Mouse (Mus musculus): ENCODE results near the gene Rims1.

Rims1 gene

GRCm38 (mm10) chr1:22579470-22579869, 226.3 kb downstream of the Rims1 start:
- no peak for DNase-seq (ENCODE audit: low read depth)

DNA sequence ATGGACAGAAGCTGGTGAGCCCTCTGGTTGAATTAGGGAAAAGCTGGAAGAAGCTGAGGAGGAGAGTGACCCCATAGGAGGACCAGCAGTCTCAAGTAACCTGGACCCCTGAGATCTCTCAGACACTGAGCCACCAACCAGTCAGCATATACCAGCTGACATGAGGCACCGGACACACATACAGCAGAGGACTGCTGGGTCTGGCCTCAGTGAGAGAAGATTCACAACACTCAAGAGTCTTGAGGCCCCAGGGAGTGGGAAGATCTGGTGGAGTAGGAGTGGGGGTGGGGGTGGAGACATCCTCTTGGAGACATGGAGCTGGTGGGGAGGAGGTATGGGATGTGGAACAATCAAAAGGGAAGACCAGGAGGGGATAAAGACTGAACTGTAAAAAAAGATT, 233.1 kb downstream of the Rims1 start:
- DNase-seq (ENCODE audit: low read depth): no peak

DNA sequence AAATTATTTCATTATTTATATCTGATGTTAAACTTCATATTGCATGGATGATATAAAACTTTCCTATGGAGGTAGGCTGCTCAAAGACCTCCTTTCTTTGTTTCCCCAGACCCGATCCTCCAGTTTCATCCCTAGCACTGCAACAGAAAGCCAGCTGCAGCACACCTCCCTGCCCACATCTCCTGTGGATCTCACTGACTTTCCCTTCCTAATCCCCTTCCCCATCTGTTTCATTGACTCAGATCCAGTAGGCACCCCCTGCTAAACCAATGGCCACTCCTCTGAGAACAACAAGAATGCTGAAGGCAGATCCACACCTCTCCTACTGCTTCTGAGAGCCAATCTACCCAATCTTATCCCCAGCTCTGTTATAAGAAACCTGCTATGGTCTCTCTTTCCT, 259.5 kb downstream of the Rims1 start:
- DNase-seq (ENCODE audit: low read depth): no peak

DNA sequence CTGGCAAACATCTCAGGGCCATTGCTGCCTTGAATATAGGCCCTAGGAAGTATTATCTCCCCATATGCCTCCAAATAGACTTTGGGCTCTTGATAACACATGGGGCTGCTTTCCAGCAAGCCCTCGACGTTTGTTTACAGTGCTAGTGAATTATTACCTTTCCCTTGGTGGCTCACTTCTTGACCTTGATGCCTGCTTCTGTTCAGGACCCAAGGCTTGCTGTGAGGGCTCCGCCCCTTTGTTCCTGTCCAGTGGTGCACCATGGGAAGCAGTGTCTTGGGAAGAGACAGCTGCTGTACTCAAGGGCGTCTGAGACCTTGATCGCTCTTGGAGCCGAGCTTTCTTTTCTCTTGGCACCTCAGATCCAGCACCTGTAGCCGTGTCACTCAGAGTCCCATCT, 267.7 kb downstream of the Rims1 start:
- no peak for DNase-seq (ENCODE audit: low read depth)

DNA sequence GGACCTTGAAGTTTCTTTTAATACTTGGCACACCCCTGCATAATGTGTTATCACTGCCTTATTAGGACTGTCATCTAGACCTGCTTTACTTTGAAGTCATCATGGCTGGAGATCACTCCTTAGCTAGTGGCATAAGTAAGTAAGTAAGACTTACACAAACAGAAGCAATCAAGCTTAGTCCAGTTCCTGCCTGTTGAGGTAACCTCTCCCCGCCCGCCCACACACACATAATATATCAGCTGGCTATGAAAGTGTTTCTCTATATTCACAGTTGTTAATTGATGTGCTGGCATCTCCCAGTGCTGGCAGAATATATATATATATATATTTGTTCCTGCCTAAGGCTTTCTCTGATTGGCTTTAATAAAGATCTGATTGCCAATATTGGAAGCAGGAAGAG, 269.0 kb downstream of the Rims1 start:
- DNase-seq (ENCODE audit: low read depth): no peak

DNA sequence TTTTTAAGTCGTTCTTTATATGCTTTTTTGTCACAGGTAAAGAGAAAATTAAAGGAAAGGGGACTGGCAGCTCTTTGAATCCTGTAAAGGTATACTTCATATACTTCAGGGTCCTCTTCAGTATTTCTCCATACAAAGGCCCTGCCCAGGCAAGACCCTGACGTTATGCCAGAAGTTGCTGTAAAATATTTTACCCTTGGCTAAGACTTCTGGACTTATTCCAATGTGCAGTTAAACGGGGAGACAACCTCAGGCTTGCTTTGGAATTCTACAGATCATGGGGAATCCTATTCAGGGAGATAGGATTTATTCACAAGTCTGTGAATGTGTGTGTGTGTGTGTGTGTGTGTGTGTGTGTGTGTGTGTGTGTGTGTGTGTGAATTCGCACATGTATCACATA, 270.7 kb downstream of the Rims1 start:
- DNase-seq (ENCODE audit: low read depth): no peak

- no peak for DNase-seq (ENCODE audit: low read depth)
Observed at GRCm38 (mm10) chr1:22533146-22534096, 272.4 kb downstream of the Rims1 start.

DNA sequence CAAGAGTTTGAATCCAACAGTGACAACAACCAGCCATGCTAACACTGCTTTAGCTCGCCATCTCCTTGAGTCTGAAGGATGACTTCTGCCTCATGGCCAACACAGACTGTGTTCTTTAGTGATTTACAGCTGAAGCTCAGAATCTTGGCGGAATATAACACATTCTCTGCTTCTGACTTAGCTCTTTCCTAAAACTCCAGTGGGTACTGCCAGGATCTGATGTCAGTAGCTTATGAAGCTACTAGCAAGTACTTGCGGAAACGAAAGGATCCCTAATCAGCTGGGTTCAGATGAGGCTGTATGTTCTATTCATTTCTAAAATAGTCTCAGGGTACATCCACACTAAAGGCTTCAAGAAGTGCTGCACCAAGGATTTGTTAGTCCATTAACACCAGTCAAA, 290.7 kb downstream of the Rims1 start:
- no peak for DNase-seq (ENCODE audit: low read depth)

DNA sequence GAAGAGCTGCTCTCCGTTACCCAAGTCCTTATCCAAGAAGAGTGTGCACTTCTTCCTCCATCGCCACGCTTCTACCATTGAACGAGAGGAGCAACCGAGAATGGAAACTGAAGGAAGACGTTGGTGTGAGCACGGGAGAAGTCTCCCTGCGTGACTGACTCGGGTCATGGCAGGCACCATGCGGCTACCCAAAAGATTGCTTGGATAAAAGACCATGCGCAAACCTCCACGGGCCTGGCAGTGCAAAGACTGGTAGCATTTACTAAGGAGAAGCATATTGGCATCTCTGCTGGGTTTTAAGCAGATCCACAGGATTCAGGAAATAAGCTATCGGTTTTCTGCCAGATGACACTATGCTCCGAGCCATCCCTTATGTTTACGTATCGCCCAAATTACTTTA, 293.4 kb downstream of the Rims1 start:
- no peak for DNase-seq (ENCODE audit: low read depth)

DNA sequence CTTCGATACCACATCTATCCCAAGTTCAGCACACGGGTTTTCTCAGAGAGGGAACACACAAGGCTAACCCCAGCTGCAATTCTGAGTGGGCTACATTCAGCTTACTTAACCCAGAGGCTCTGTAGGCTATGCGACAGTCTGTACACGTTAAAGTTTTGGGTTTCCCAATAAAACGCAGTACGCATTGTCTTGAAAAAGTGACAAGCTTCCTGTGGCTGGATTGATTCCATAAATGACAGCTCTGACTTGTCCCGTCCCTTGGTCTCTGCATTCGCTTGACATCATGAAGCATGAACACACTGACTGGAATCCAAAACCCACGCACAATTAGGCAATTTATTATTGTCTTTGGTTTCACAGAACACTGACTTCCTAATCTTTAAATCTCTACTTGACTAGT, 294.2 kb downstream of the Rims1 start:
- no peak for DNase-seq (ENCODE audit: low read depth)

DNA sequence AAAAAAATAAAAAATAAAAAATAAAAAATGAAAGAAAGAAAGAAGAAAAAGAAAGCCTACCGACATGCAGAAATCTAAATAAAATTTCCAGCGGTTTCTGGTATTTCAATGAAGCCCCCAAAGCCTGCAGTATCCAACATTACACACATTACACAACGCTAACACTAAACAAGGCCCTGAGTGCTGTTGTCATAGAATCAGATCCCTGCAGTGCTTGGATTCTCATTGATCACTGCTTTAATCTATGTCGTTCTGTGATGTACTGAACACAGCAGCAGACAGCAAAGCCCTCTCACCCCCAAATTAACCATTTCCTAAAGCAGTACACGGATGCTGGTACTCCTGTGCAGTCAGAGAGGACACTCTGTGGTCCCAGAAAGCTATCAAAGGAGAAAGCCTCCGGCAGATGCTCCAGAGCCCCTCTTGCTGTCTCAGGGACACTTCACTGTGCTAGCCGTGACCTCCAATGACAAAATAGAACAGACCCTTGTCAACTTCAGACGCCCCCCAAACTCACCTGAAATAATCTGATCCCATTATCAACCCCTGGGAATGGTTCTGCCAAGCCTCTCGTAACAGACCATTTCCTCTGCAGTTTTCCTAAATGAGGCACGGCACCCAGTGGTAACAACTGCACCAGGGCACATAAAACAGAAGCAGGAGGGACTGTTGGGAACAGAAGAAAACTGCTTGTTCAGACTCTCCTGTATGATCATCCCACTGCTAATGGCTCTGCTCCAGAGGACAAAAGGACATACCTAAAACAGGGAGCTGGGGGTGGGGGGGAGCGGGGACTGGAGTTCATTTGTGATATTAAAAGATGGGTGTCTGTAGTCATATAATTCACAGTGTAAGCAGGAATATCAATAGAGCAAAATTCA, 296.8 kb downstream of the Rims1 start:
- DNase-seq (ENCODE audit: low read depth): no peak

DNA sequence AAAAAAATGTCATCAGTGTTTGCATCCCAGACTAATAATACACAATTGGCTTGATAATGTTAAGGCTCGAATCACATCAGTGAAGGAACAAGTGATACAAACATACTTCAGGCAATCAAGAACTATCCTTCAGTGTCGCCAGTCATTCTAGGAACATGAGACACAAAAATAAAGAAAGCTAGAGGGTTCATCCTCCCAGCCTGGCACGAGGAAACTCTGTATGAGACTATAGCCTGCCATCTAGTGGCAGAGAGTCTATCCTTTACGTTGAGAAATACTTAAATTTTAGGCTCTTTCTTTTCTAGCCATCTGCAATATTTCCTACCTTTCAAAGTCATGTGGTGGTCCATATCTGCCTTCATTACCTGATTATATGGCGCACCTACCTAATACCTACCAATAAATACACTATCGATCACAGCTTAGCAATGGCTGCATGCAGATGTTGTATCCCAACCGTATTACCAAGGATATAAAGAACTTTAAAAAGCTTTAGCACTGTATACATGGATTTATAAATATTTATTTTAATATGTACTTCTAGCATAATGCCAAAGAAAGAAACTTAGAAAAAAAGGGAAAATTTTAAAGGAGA, 318.4 kb downstream of the Rims1 start:
- DNase-seq (ENCODE audit: low read depth): peak; percentile 38

- DNase-seq (ENCODE audit: low read depth): no peak
Observed at GRCm38 (mm10) chr1:22476220-22476619, 329.6 kb downstream of the Rims1 start.

GRCm38 (mm10) chr1:22467033-22467432, 338.8 kb downstream of the Rims1 start:
- no peak for DNase-seq (ENCODE audit: low read depth)

DNA sequence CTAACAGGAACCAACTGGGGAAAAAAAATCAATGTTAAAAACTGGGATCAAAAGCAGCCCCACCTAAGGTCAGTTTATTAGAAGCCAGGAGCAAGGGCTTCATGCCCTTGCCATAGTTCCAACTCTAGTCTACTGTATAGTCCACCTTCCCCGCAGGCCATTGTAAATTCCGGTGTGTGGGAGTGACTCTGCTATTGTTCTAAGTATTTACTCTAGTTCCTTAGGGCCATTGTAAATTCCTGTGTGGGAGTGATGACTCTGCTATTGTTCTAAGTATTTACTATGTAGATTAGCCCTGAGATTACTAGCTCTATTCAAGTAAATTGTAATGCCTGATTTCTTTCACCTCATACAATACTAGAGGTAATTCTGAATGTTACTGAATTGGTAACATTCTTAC, 339.2 kb downstream of the Rims1 start:
- no peak for DNase-seq (ENCODE audit: low read depth)

- no peak for DNase-seq (ENCODE audit: low read depth)
Observed at GRCm38 (mm10) chr1:22424020-22424419, 381.8 kb downstream of the Rims1 start.

- DNase-seq (ENCODE audit: low read depth): no peak
Observed at GRCm38 (mm10) chr1:22422102-22422501, 383.7 kb downstream of the Rims1 start.

DNA sequence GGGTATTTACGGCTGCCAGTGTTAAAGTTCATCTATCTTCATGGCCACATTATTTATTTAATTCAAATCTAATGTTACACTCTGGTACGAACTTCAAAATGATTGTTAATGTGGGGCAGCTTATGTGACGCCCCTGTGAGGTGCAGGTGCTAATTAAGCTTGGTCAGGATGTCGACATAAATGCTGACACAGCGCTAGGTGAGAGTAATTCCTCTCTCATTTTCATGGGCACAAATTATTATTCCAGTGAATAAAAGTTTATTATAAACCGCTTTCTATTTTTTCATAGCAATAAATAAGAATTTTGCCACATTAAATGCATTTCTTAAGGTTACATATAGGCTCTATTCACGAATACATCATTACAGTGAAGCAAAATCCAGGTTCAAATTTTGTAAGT, 395.6 kb downstream of the Rims1 start:
- DNase-seq (ENCODE audit: low read depth): no peak

GRCm38 (mm10) chr1:22386361-22386760, 419.4 kb downstream of the Rims1 start:
- DNase-seq (ENCODE audit: low read depth): peak; percentile 29

- DNase-seq (ENCODE audit: low read depth): no peak
Observed at GRCm38 (mm10) chr1:22377652-22378051, 428.1 kb downstream of the Rims1 start.

- no peak for DNase-seq (ENCODE audit: low read depth)
Observed at GRCm38 (mm10) chr1:22377062-22377461, 428.7 kb downstream of the Rims1 start.

DNA sequence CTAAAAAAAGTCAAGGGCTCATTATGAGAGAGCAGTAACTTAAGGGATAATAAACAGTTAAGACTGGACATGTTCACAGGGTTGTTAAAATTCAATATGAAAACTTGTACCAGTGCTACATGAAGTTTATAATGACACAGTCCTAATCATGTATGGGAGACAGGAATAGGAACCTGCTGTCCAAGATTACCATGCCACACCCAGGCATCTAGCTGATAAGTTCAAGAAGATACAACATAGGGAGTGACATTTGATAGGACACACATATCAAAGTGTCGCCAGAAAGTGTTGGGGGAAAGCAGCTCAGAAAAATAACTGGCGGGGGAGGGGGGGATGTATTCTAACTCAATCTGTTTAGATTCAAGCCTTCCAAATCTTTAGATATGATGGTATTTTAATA, 449.6 kb downstream of the Rims1 start:
- no peak for DNase-seq (ENCODE audit: low read depth)

DNA sequence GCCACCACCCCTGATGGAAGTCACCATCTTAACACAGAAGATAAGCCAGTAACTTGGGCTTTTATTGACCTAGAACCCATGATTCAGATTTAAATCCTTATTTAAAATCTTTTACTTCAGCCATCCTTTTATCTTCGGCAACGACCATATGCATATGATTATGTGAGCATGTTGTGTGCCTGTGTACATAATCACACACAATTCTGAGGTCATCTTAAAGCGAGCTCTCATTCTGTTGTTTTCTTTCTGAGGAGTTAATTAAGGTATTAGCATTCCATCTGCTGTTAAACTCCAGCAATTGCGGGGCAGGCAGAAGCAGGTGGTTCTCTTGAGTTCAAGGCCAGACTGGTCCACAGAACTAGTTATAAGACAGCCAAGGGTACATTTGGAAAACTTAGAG, 452.1 kb downstream of the Rims1 start:
- DNase-seq (ENCODE audit: low read depth): no peak
